8 mouse cellular contexts compared by ENCODE assay signal in the genomic region with DNA sequence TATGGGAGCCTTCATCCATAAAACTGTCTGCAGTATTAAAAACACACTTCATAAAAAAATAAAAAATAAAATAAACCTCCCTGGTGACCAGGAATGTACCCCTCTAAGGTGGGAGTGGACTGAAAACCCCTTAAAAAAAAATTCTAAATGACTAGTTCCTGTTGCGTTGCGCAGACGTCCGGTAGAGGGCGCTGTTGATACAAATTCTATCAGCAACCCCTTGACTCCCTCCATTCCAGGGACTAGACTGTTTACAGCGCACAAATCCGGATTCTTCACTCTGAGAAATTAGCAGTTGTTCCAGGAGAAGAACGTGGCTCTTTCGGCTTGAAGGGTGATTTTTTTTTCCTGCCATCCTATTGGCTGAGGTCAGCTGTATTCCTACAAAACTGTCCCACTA. TPM values are rescaled to one million over a fixed set of nuclear protein-coding genes. Genes with fewer than 3 reads are reported as not detected.
DNase-seq lines count a peak whose midpoint lies in the region; ATAC-seq and TF ChIP-seq lines count a peak whose summit lies in the region.

No protein-coding gene starts in this region.

- no peaks in the 10 kb centered on the region; the same call in 1 of the 2 replicates for H3K27me3 ChIP-seq in thymus, adult 2 months (ENCODE audit: control insufficient read depth, insufficient read depth, low read length)
- H3K27me3 ChIP-seq in limb, embryonic 10.5 days (ENCODE audit: low read depth, poor library complexity, severe bottlenecking), result no peaks in the 10 kb centered on the region

- no peak for ATAC-seq in erythroblast, adult 5-6 weeks (replicated peaks; ENCODE audit: low FRiP score, poor library complexity, severe bottlenecking)

- no peak overlapping the region for H3K4me3 ChIP-seq in thymus, adult 2 months (ENCODE audit: control insufficient read depth, insufficient read depth, low read length)
- no peak overlapping the region for H3K4me3 ChIP-seq in cortical plate, adult 2 months (ENCODE audit: insufficient read depth, low read length)
- H3K4me3 ChIP-seq in limb, embryonic 10.5 days, result no peak overlapping the region

- H3K4me1 ChIP-seq in thymus, adult 2 months (replicated peaks; ENCODE audit: control insufficient read depth, insufficient read depth, low read length), result no peaks in the 10 kb centered on the region
- H3K4me1 ChIP-seq in cortical plate, adult 2 months (ENCODE audit: control insufficient read depth, insufficient read depth, low read length), result no peaks in the 10 kb centered on the region
- peaks cover 8% of the 10 kb centered on the region for H3K4me1 ChIP-seq in limb, embryonic 10.5 days

- peak; percentile 28 for DNase-seq in thymus, adult 2 months
- no peak for DNase-seq in thymus, adult 18-20 months
- peak; percentile 35 for DNase-seq in adrenal gland, adult 2 months
- peak; percentile 91 for DNase-seq in kidney, adult 9 months
- DNase-seq in limb, embryonic 10.5 days (ENCODE audit: low spot score), result peak; percentile 75
- peak; percentile 37 to 61 for DNase-seq in right cerebral cortex, postnatal 10 days (ENCODE audit: low spot score in 2 of 2)

- WGBS in thymus, adult 2 months, result 9% methylated on average over 9 of the region's 9 CpGs
- WGBS in limb, embryonic 10.5 days, result 12% methylated on average over 9 of the region's 9 CpGs

- H3K27ac ChIP-seq in thymus, adult 2 months (ENCODE audit: control insufficient read depth, insufficient read depth, low read length), result no peak overlapping the region
- no peak overlapping the region for H3K27ac ChIP-seq in cortical plate, adult 2 months (ENCODE audit: insufficient read depth, low read length)
- H3K27ac ChIP-seq in limb, embryonic 10.5 days, result no peak overlapping the region

- no peaks in the 10 kb centered on the region for H3K9me3 ChIP-seq in limb, embryonic 10.5 days (replicated peaks)

- TF ChIP-seq POLR2A in thymus, adult 2 months (IDR thresholded peaks at IDR 0.05; ENCODE audit: control insufficient read depth, extremely low read depth, insufficient read depth, low read length, poor library complexity), result no peak
- TF ChIP-seq POLR2A in cortical plate, adult 2 months (IDR thresholded peaks at IDR 0.05; ENCODE audit: extremely low read depth, insufficient read depth, low read length), result no peak

- TF ChIP-seq CTCF in thymus, adult 2 months (IDR thresholded peaks at IDR 0.05; ENCODE audit: borderline replicate concordance, control insufficient read depth, extremely low read depth, insufficient read depth, low read length, poor library complexity), result no peak
- peak; percentile 60 for TF ChIP-seq CTCF in cortical plate, adult 2 months (IDR thresholded peaks at IDR 0.05; ENCODE audit: extremely low read depth, insufficient read depth, low read length)

- no peaks in the 10 kb centered on the region for H3K36me3 ChIP-seq in thymus, adult 2 months (ENCODE audit: control insufficient read depth, insufficient read depth, low read length)
- no peaks in the 10 kb centered on the region for H3K36me3 ChIP-seq in limb, embryonic 10.5 days

RNA-seq across cellular contexts. Expression of gene Hnf1b, which starts 34.2 kb away (rescaled TPM):
- 0.11 and 0.13 TPM in 2 replicates for polyA plus RNA-seq in thymus, adult 2 months (2012; rRNA removed)
- not detected for total RNA-seq in adrenal gland, adult 2 months (2021)
- 0.26 and 0.53 TPM in 2 replicates for polyA plus RNA-seq in adrenal gland, adult 2 months (2012; rRNA removed)
- polyA plus RNA-seq in cortical plate, adult 2 months (2012; rRNA removed), result 0.04 TPM in 1 of 2 replicates, not detected in the other
- 0.14 TPM in 1 of 2 replicates, not detected in the other for polyA plus RNA-seq in limb, embryonic 10.5 days (2016; fragmentation: Nextera tagmentation; extraction: Ambion mirVana)
- not detected in 2 replicates for total RNA-seq in erythroblast, adult 5-6 weeks (2015; ENCODE audit: low replicate concordance)
- not detected in 2 replicates for total RNA-seq in erythroblast, adult 5-6 weeks (2017; ENCODE audit: low replicate concordance)

Comparison
In these comparisons a context has a peak if more than half of its experiments do, and no peak if none do; other contexts are left out.
1. DNase-seq: peak in thymus, adult 2 months (single experiment), adrenal gland, adult 2 months (single experiment), kidney, adult 9 months (single experiment), limb, embryonic 10.5 days (single experiment) and right cerebral cortex, postnatal 10 days (2 of 2); none in thymus, adult 18-20 months (0 of 2).